In the genomic region with DNA sequence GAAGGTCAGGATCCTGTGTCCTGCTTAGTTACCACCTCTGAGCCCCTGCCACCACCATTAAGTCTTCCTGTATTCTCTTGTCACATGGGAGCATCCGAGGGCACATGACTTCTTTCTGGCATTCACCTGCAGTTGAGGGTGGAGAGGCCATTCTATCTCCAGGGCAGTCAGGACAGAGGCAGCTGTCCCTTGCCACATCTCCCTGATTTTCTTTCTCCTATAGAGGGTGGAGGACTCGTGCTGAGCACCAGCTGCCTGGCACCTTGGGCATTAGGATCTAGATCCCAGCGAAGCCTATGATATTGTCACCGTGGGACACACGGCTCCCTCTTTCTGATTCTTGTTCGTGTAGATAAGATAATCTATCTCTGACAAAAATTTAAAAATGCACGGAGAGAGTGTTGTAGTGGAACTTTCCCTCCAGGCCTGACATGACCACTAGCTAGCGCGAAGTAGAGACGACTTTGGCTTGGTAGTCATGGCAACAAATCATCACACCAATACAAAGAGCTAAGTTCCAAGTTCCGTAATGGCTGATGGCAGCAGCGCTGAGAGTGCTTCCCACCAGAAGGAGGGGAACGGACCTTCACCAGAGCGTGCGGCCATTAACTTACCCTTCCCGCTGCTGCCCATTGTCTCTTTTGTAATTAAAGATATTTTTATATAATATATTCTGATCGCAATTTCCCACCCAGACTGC, we compare ENCODE assay signal across 10 mouse cellular contexts.
DNase-seq lines count a peak whose midpoint lies in the region; ATAC-seq lines count a peak whose summit lies in the region.
"Had no signal": no experiment of that assay in that cellular context is flagged by ENCODE, and none has a peak within 500 bp of the region (broad histone marks: within the 10 kb centered on the region; RNA-seq: fewer than 3 reads in every experiment).

No protein-coding gene starts in this region.

- no peak overlapping the region for H3K4me3 ChIP-seq in hindbrain, embryonic 10.5 days
- no peak overlapping the region for H3K4me3 ChIP-seq in midbrain, embryonic 13.5 days (replicated peaks)
- H3K4me3 ChIP-seq: lung, embryonic 15.5 days had no signal

- H3K4me1 ChIP-seq in hindbrain, embryonic 10.5 days (replicated peaks), result 0 out of 2 replicates have a peak, but pooled peaks cover 4% of the 10 kb centered on the region
- peaks cover 10% of the 10 kb centered on the region; the same call in 1 of the 2 replicates for H3K4me1 ChIP-seq in midbrain, embryonic 13.5 days (replicated peaks)
- H3K4me1 ChIP-seq: lung, embryonic 15.5 days had no signal

- ATAC-seq in midbrain, embryonic 13.5 days, result peak; percentile 79
- no peak for ATAC-seq in erythroid progenitor cell, adult 5-6 weeks (replicated peaks; ENCODE audit: low FRiP score, poor library complexity, severe bottlenecking)
- ATAC-seq: intestine, postnatal 0 days had no signal

- intact Hi-C loops in left cerebral cortex, postnatal 25 days (cut with DNase I), result loop anchor here (10.0 kb wide), 1 partner anchor 1170 kb away; a partner anchor contains a TSS

- peak; percentile 30 to 51 for DNase-seq in left cerebral cortex, postnatal 25 days (ENCODE audit: low spot score in 2 of 2)
- no peak for DNase-seq in left cerebral cortex, adult 9 months (ENCODE audit: low spot score in 2 of 2)
- peak; percentile 34 for DNase-seq in embryo, embryonic 10.5 days (ENCODE audit: low spot score)
- DNase-seq in hindbrain, embryonic 10.5 days (ENCODE audit: low spot score), result peak; percentile 10
- DNase-seq in thymus, adult 18-20 months, result no peak
- DNase-seq: thymus, postnatal 25 days had no signal

- WGBS in hindbrain, embryonic 10.5 days, result 77% methylated on average over 17 of the region's 17 CpGs
- WGBS in midbrain, embryonic 13.5 days, result 51% methylated on average over 17 of the region's 17 CpGs

- no peaks in the 10 kb centered on the region for H3K27me3 ChIP-seq in hindbrain, embryonic 10.5 days (ENCODE audit: insufficient read depth, poor library complexity, severe bottlenecking)
- H3K27me3 ChIP-seq in midbrain, embryonic 13.5 days, result no peaks in the 10 kb centered on the region
- H3K27me3 ChIP-seq: lung, embryonic 15.5 days had no signal

- H3K9me3 ChIP-seq in hindbrain, embryonic 10.5 days, result no peaks in the 10 kb centered on the region
- H3K9me3 ChIP-seq in midbrain, embryonic 13.5 days, result no peaks in the 10 kb centered on the region
- H3K9me3 ChIP-seq: lung, embryonic 15.5 days had no signal

- no peaks in the 10 kb centered on the region for H3K36me3 ChIP-seq in hindbrain, embryonic 10.5 days
- H3K36me3 ChIP-seq in midbrain, embryonic 13.5 days, result no peaks in the 10 kb centered on the region
- H3K36me3 ChIP-seq: lung, embryonic 15.5 days had no signal

- no peak overlapping the region for H3K9ac ChIP-seq in midbrain, embryonic 13.5 days (replicated peaks)
- H3K9ac ChIP-seq: lung, embryonic 15.5 days had no signal

- no peak overlapping the region for H3K27ac ChIP-seq in hindbrain, embryonic 10.5 days
- H3K27ac ChIP-seq in midbrain, embryonic 13.5 days, result no peak overlapping the region
- H3K27ac ChIP-seq: lung, embryonic 15.5 days had no signal

- peak overlapping the region; percentile 26; the same call in 1 of the 2 replicates for H3K4me2 ChIP-seq in midbrain, embryonic 13.5 days (replicated peaks)
- H3K4me2 ChIP-seq: lung, embryonic 15.5 days had no signal

Comparison
In these comparisons a context has a peak if more than half of its experiments do, and no peak if none do; other contexts are left out.
1. DNase-seq: peak in left cerebral cortex, postnatal 25 days (2 of 2), embryo, embryonic 10.5 days (single experiment) and hindbrain, embryonic 10.5 days (single experiment); none in left cerebral cortex, adult 9 months (0 of 2) and thymus, adult 18-20 months (0 of 2).